Mouse (Mus musculus): ENCODE data around the gene Neurl1a.

GRCm38 (mm10) chr19:47306917-47307315 is 128.3 kb downstream of the Neurl1a start:
- no peak for TF ChIP-seq CTCF (conservative IDR thresholded peaks at IDR 0.05; ENCODE audit: insufficient read depth, insufficient read length, low read depth, low read length)
- no peak for TF ChIP-seq POLR2A (IDR thresholded peaks at IDR 0.05; ENCODE audit: low read depth, low read length)
